Mouse (Mus musculus): ENCODE data around the gene Amt.
A peak's percentile ranks its signal among the peaks of the same experiment; 100 is the strongest.
"Not testable (repeated sequence)": the region's sequence is repeated elsewhere in the genome, so short reads cannot be mapped to it uniquely, and the experiment has no call there.

Gene Amt

GRCm38 (mm10) chr9:108280071-108280828 lies 16.4 kb upstream of the Amt start:
- DNase-seq (ENCODE audit: low read depth, low spot score): no peak

GRCm38 (mm10) chr9:108284410-108284809 lies 12.2 kb upstream of the Amt start:
- DNase-seq (ENCODE audit: low read depth, low spot score): peak; percentile 79

- DNase-seq (ENCODE audit: low read depth, low spot score): not testable (repeated sequence)
Observed at GRCm38 (mm10) chr9:108287526-108288238, 9.0 kb upstream of the Amt start.

- no peak for DNase-seq (ENCODE audit: low read depth, low spot score)
Observed at GRCm38 (mm10) chr9:108289347-108289746, 7.3 kb upstream of the Amt start.

GRCm38 (mm10) chr9:108290016-108290750 lies 6.5 kb upstream of the Amt start, which contains the start of gene Nicn1:
Gene Nicn1, plus strand, starts transcription at chr9:108290429.
- DNase-seq (ENCODE audit: low read depth, low spot score): peak; percentile 95

GRCm38 (mm10) chr9:108290773-108291172 lies 5.9 kb upstream of the Amt start:
- DNase-seq (ENCODE audit: low read depth, low spot score): no peak

- no peak for DNase-seq (ENCODE audit: low read depth, low spot score)
Observed at GRCm38 (mm10) chr9:108301853-108302252, 5.2 kb downstream of the Amt start.

GRCm38 (mm10) chr9:108304716-108305115 lies 8.1 kb downstream of the Amt start:
- DNase-seq (ENCODE audit: low read depth, low spot score): no peak

- no peak for DNase-seq (ENCODE audit: low read depth, low spot score)
Observed at GRCm38 (mm10) chr9:108305170-108305569, 8.5 kb downstream of the Amt start.

GRCm38 (mm10) chr9:108305629-108306520 lies 9.2 kb downstream of the Amt start, which contains the start of the genes Rhoa and Tcta:
Gene Rhoa, plus strand, starts transcription at chr9:108306129.
Gene Tcta, minus strand, starts transcription at chr9:108306160.
- DNase-seq (ENCODE audit: low read depth, low spot score): peak; percentile 100

GRCm38 (mm10) chr9:108306571-108306980 lies 9.9 kb downstream of the Amt start:
- DNase-seq (ENCODE audit: low read depth, low spot score): peak; percentile 73

GRCm38 (mm10) chr9:108307021-108307807 lies 10.6 kb downstream of the Amt start:
- no peak for DNase-seq (ENCODE audit: low read depth, low spot score)

GRCm38 (mm10) chr9:108308141-108308540 lies 11.5 kb downstream of the Amt start:
- no peak for DNase-seq (ENCODE audit: low read depth, low spot score)

GRCm38 (mm10) chr9:108317572-108317971 lies 20.9 kb downstream of the Amt start:
- no peak for DNase-seq (ENCODE audit: low read depth, low spot score)

- DNase-seq (ENCODE audit: low read depth, low spot score): no peak
Observed at GRCm38 (mm10) chr9:108318462-108318861, 21.8 kb downstream of the Amt start.

GRCm38 (mm10) chr9:108322054-108322453 lies 25.4 kb downstream of the Amt start:
- DNase-seq (ENCODE audit: low read depth, low spot score): not testable (repeated sequence)

- no peak for DNase-seq (ENCODE audit: low read depth, low spot score)
Observed at GRCm38 (mm10) chr9:108324784-108325183, 28.1 kb downstream of the Amt start.

GRCm38 (mm10) chr9:108325811-108326210 lies 29.2 kb downstream of the Amt start:
- DNase-seq (ENCODE audit: low read depth, low spot score): no peak

- DNase-seq (ENCODE audit: low read depth, low spot score): no peak
Observed at GRCm38 (mm10) chr9:108337848-108338550, 41.3 kb downstream of the Amt start.

- peak; percentile 20 for DNase-seq (ENCODE audit: low read depth, low spot score)
Observed at GRCm38 (mm10) chr9:108338551-108338885, 41.9 kb downstream of the Amt start.

Data from mesoderm, embryonic 11.5 days (tissue).